ENCODE assay signal across 25 mouse cellular contexts in the genomic region with DNA sequence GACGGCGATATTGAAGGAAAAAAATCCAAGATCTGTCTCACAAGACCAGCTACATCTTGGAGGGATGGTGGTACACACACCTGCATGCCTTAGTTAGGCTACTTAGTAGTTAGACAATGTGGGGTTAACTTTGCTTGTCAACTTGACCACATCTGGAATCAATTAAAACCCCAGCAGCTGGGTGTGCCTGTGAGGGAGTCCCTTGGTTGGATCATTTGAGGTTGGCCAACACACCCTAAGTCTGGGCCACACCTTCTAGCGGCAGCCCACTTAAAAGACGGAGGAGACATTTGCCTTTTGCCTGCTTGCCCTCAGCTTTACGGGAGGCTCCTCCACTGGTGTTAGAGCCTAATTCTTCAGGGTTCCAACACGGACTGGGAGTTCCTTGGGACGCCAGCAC.
DNase-seq lines count a peak whose midpoint lies in the region; ATAC-seq lines count a peak whose summit lies in the region.
"Had no signal": no experiment of that assay in that cellular context is flagged by ENCODE, and none has a peak within 500 bp of the region (broad histone marks: within the 10 kb centered on the region; RNA-seq: fewer than 3 reads in every experiment).

No protein-coding gene starts in this region.

- H3K36me3 ChIP-seq in midbrain, embryonic 11.5 days (ENCODE audit: control insufficient read depth, insufficient read depth, low read length) = no peaks in the 10 kb centered on the region
- H3K36me3 ChIP-seq in midbrain, embryonic 13.5 days = no peaks in the 10 kb centered on the region
- H3K36me3 ChIP-seq in heart, embryonic 12.5 days = no peaks in the 10 kb centered on the region
- H3K36me3 ChIP-seq: embryonic facial prominence, embryonic 15.5 days; forebrain, embryonic 10.5 days; forebrain, embryonic 15.5 days; G1E; heart, embryonic 13.5 days; hindbrain, embryonic 13.5 days; intestine, embryonic 15.5 days had no signal

- no peaks in the 10 kb centered on the region for H3K27me3 ChIP-seq in midbrain, embryonic 11.5 days (ENCODE audit: control insufficient read depth, insufficient read depth, low read length)
- no peaks in the 10 kb centered on the region for H3K27me3 ChIP-seq in midbrain, embryonic 13.5 days
- H3K27me3 ChIP-seq in heart, embryonic 12.5 days (replicated peaks) = no peaks in the 10 kb centered on the region
- H3K27me3 ChIP-seq: embryonic facial prominence, embryonic 15.5 days; forebrain, embryonic 15.5 days; heart, embryonic 13.5 days; hindbrain, embryonic 13.5 days; intestine, embryonic 15.5 days had no signal

- no peak overlapping the region for H3K4me2 ChIP-seq in midbrain, embryonic 11.5 days
- H3K4me2 ChIP-seq in midbrain, embryonic 13.5 days (replicated peaks) = no peak overlapping the region
- H3K4me2 ChIP-seq in heart, embryonic 12.5 days = no peak overlapping the region
- H3K4me2 ChIP-seq: embryonic facial prominence, embryonic 15.5 days; forebrain, embryonic 15.5 days; heart, embryonic 13.5 days; hindbrain, embryonic 13.5 days; intestine, embryonic 15.5 days had no signal

- H3K9me3 ChIP-seq in midbrain, embryonic 11.5 days (ENCODE audit: control insufficient read depth, low read length) = no peaks in the 10 kb centered on the region
- no peaks in the 10 kb centered on the region for H3K9me3 ChIP-seq in midbrain, embryonic 13.5 days
- H3K9me3 ChIP-seq in heart, embryonic 12.5 days (replicated peaks) = no peaks in the 10 kb centered on the region
- H3K9me3 ChIP-seq: embryonic facial prominence, embryonic 15.5 days; forebrain, embryonic 10.5 days; forebrain, embryonic 15.5 days; heart, embryonic 13.5 days; hindbrain, embryonic 13.5 days; intestine, embryonic 15.5 days had no signal

- no peak overlapping the region for H3K27ac ChIP-seq in midbrain, embryonic 11.5 days (ENCODE audit: low read depth, low read length)
- no peak overlapping the region for H3K27ac ChIP-seq in midbrain, embryonic 13.5 days
- H3K27ac ChIP-seq in heart, embryonic 12.5 days (ENCODE audit: poor library complexity, severe bottlenecking) = no peak overlapping the region
- H3K27ac ChIP-seq: embryonic facial prominence, embryonic 15.5 days; forebrain, embryonic 10.5 days; forebrain, embryonic 15.5 days; heart, embryonic 13.5 days; hindbrain, embryonic 13.5 days; hindbrain, postnatal 0 days; intestine, embryonic 15.5 days had no signal

- H3K4me3 ChIP-seq in midbrain, embryonic 11.5 days (ENCODE audit: low read depth, low read length) = no peak overlapping the region
- H3K4me3 ChIP-seq in midbrain, embryonic 13.5 days (replicated peaks) = no peak overlapping the region
- H3K4me3 ChIP-seq in heart, embryonic 12.5 days = no peak overlapping the region
- H3K4me3 ChIP-seq: embryonic facial prominence, embryonic 15.5 days; erythroblast, embryonic 14.5 days; forebrain, embryonic 10.5 days; forebrain, embryonic 15.5 days; heart, embryonic 13.5 days; hindbrain, embryonic 13.5 days; intestine, embryonic 15.5 days had no signal

- no peak for ATAC-seq in midbrain, embryonic 11.5 days (ENCODE audit: low FRiP score)
- no peak for ATAC-seq in midbrain, embryonic 13.5 days
- no peak for ATAC-seq in heart, embryonic 12.5 days (ENCODE audit: insufficient number of reproducible peaks, low FRiP score)
- ATAC-seq: CD4-positive, CD25-positive, alpha-beta regulatory T cell, adult 4 months; forebrain, embryonic 15.5 days; hindbrain, postnatal 0 days; intestine, embryonic 15.5 days had no signal

- H3K9ac ChIP-seq in midbrain, embryonic 11.5 days (ENCODE audit: low read length) = no peak overlapping the region
- no peak overlapping the region for H3K9ac ChIP-seq in midbrain, embryonic 13.5 days (replicated peaks)
- H3K9ac ChIP-seq in heart, embryonic 12.5 days = no peak overlapping the region
- H3K9ac ChIP-seq: embryonic facial prominence, embryonic 15.5 days; forebrain, embryonic 15.5 days; heart, embryonic 13.5 days; hindbrain, embryonic 13.5 days; intestine, embryonic 15.5 days had no signal

- 70% methylated on average over 7 of the region's 7 CpGs for WGBS in midbrain, embryonic 11.5 days
- WGBS in midbrain, embryonic 13.5 days = 68% methylated on average over 7 of the region's 7 CpGs
- WGBS in heart, embryonic 12.5 days = 54% methylated on average over 7 of the region's 7 CpGs

- DNase-seq in embryo, embryonic 10 days (ENCODE audit: low spot score) = peak; percentile 10
- DNase-seq in embryo, embryonic 9.5 days (ENCODE audit: extremely low spot score) = no peak
- peak; percentile 51 for DNase-seq in midbrain, embryonic 11.5 days (ENCODE audit: low spot score, missing footprints)
- DNase-seq in hindlimb bud, embryonic 11.5 days (ENCODE audit: extremely low spot score, low read depth, low spot score) = peak; percentile 20
- DNase-seq in skeletal muscle tissue, adult 2 months (ENCODE audit: low read depth, low spot score) = peak; percentile 26
- DNase-seq in spleen, postnatal 36 days (ENCODE audit: low spot score in 2 of 2) = no peak
- DNase-seq: adrenal gland, adult 8-10 months; B cell, adult 2 months; cerebellum, adult 11 months; cerebellum, adult 8-10 months; cerebellum, postnatal 14 days; heart, postnatal 36 days; kidney, adult 18-20 months had no signal

- H3K4me1 ChIP-seq in midbrain, embryonic 11.5 days (ENCODE audit: control insufficient read depth, insufficient read depth, low read length) = no peaks in the 10 kb centered on the region
- peaks cover 6% of the 10 kb centered on the region; the same call in 1 of the 2 replicates for H3K4me1 ChIP-seq in midbrain, embryonic 13.5 days (replicated peaks)
- H3K4me1 ChIP-seq in heart, embryonic 12.5 days (replicated peaks) = no peaks in the 10 kb centered on the region
- H3K4me1 ChIP-seq: embryonic facial prominence, embryonic 15.5 days; forebrain, embryonic 15.5 days; heart, embryonic 13.5 days; intestine, embryonic 15.5 days had no signal

Comparison
In these comparisons a context has a peak if more than half of its experiments do, and no peak if none do; other contexts are left out.
1. DNase-seq: peak in embryo, embryonic 10 days (single experiment), midbrain, embryonic 11.5 days (single experiment), hindlimb bud, embryonic 11.5 days (single experiment) and skeletal muscle tissue, adult 2 months (single experiment); none in embryo, embryonic 9.5 days (single experiment) and spleen, postnatal 36 days (0 of 2).